Mouse (Mus musculus): ENCODE data around the gene Nxf1.
"Not testable (repeated sequence)": the region's sequence is repeated elsewhere in the genome, so short reads cannot be mapped to it uniquely, and the experiment has no call there.

Nxf1 gene

GRCm38 (mm10) chr19:8756635-8757387 lies at the start of gene Nxf1:
TSS of gene Nxf1 (plus strand) at chr19:8757073.
- peak; percentile 93 for DNase-seq

DNA sequence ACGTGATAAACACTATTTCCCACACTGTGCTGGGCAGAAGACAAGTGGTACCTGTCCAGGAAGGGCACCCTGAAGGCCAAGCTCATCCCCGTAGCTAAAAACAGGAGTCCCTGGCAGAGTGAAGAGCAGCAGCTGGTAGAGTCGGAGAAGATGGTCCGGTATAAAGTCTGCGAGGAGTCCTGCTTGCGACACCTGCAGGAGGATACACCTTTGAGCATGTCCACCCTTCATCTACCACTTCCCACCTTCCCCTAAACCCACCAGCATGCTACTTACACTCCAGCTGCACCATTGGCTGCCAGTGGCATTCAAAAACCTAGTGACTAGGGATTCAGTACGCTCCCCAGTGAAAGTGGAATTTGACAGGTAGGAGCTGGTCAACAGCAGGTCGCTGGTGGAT lies 47.9 kb upstream of the Nxf1 start:
- no peak for DNase-seq

DNA sequence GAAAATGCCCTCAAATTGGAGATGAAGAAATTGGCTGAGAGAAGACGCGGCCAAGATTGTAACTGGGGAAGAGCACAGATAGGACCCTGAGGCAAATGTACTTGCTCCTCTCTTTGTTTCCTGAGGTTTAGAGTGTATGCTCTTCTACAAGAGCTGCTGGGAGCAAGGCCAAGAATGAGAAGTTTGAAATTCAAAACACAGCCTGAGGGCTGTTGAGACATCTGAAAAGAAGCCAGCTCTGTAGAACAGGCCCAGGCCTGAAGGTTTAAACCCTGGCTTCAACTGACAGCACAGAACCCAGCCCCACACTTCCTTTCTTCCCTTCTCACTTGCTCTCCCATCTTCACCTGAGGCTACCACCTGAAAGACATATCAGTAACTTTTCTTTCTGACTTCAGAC lies 46.8 kb upstream of the Nxf1 start:
- peak; percentile 79 for DNase-seq

GRCm38 (mm10) chr19:8711506-8711905 lies 45.4 kb upstream of the Nxf1 start:
- DNase-seq = peak; percentile 35

DNA sequence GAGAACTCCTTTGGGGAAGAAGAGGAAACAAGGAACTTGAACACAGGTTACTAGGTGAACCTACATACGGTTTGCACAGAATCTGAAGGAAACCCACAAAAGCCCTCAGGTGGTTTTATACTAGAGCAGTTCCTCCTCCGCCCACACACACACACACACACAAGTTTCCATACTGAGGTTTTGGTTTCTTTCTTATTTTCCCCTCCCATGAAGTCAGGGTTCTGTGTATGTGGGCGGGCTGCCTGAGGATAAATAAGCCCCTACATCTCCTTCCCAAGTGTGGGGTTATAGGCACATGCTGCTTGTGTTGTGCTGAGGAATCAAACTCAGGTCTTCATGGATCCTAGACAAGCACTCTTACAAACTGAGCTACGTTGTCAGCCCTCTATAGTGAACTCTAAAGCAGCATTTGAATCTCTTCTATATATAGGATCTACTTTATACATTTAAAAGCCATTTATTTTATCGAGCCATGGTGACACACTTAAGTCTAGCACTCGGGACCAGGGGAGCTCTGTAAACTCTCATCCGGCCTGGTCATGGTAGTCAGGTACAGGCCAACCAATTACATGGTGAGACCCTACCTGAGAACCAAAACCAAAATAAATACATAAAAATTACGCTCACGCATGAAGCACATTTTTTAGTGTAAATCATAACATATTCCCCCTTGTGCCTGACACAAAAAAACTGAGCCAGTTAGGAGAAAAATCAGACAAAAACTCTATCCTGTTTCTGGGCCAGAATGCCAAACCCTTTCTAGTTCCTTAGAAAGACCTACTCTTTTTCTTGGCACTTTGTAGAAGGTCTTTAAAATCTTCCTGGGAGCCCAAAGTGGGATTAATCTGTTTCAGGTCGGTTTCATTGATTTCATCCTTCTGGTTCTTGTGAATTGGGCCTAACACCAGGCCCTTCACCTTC lies 44.7 kb upstream of the Nxf1 start:
- DNase-seq = peak; percentile 53

GRCm38 (mm10) chr19:8712870-8713305 lies 44.0 kb upstream of the Nxf1 start:
- DNase-seq = peak; percentile 93

- DNase-seq = peak; percentile 98
Measured at GRCm38 (mm10) chr19:8713306-8713996, 43.4 kb upstream of the Nxf1 start.

- no peak for DNase-seq
Measured at GRCm38 (mm10) chr19:8713997-8714652, 42.7 kb upstream of the Nxf1 start.

GRCm38 (mm10) chr19:8714653-8715481 lies 42.0 kb upstream of the Nxf1 start:
- no peak for DNase-seq

- DNase-seq = no peak
Measured at GRCm38 (mm10) chr19:8715868-8716766, 40.8 kb upstream of the Nxf1 start.

- DNase-seq = no peak
Measured at GRCm38 (mm10) chr19:8716767-8717475, 40.0 kb upstream of the Nxf1 start.

DNA sequence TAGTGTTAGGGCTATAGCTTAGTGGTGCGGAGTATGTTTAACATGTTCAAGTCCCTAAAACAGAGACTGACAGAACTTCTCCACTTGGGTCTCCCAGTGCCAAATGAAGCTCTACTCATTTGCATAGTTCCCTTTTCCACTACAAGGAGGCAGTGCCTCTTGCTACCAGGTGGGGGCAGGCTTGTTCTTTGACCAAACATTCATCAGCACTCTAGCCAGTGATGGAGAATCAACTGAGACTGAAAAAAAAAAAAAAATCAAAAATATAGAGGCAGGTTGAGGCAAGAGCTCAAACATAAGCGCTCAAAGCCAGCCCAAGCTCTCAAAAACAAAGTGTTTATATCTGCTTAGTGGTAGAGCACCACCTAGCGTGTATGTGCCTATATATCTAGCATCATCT lies 38.5 kb upstream of the Nxf1 start:
- DNase-seq = peak; percentile 84

- DNase-seq = not testable (repeated sequence)
Measured at GRCm38 (mm10) chr19:8719037-8719436, 37.8 kb upstream of the Nxf1 start.

- DNase-seq = no peak
Measured at GRCm38 (mm10) chr19:8721378-8721777, 35.5 kb upstream of the Nxf1 start.

GRCm38 (mm10) chr19:8722021-8722420 lies 34.9 kb upstream of the Nxf1 start:
- DNase-seq = no peak

- no peak for DNase-seq
Measured at GRCm38 (mm10) chr19:8722559-8722906, 34.3 kb upstream of the Nxf1 start.

DNA sequence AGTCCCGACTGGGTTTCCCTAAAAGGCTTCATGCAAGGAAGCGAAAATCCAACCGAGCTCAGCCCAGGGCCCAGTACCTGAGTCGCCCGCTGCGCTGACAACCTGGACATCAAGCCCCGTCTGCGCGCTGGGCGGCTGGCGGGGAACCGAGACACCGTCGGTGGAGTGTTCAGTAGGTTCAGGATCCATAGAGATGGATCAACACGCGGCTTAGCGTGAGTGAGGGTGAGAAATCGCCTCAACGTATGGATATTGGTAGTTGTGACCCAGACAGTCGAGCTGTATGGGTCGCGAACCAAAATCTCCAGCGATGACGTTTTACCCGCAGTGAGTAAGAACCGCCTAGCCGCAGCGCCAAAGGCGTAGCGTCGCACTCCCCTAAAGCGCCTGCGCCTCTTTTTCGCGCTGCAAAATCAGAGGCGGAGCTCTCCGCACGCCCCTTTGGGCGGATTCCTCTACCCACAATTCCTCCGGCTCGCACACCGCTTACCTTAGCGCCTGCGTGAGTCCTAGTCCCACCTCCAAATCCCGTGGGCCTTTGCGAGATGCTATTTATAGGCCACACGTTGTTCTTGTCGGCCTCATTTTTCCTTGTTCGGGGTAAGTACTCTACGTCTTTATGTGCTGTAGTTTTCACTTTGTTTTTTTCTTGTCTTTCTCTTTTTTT lies 33.8 kb upstream of the Nxf1 start, which contains the start of gene Slc3a2:
TSS of gene Slc3a2 (minus strand) at position 463 of the 667 bp plus-strand sequence.
- peak; percentile 98 for DNase-seq

DNA sequence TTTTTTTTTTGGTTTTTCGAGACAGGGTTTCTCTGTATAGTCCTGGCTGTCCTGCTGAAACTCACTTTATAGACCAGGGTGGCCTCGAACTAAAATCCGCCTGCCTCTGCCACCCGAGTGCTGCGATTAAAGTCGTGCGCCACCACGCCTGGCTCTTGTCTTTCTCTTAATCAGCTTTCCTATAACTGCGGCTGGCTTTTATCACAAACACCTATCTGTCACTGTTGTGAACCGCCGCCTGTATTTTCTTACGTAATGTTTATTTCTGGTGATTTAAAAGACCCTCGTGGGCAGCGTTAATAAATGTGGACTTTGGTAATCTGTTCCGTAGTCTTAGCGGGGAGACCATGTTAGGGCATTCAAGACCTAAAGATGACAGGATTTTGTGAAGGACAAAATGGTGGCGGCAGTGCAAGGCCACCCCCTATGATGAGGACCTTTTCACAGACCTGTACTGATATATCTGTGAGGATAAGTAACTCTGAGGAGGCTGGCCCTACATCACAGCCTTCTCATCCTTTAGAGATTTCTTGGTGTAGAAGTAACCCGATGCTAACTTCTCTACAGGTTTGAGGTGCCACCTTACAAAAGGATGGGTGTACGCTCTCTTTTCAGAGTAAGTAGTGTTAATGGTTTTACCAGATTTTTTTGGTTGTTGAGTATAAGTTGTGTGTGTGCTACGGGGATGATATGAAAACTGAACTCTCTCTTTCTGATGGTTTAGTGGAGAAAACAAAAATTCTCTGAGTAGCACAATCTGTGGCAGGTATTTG lies 33.1 kb upstream of the Nxf1 start:
- DNase-seq = no peak

GRCm38 (mm10) chr19:8724392-8724791 lies 32.5 kb upstream of the Nxf1 start:
- DNase-seq = no peak
